Mouse (Mus musculus) cerebellum, adult 18-20 months (tissue): ENCODE measurements around the gene Mmp8.

Experiments used
- DNase-seq, 2 experiments: peaks; one replicate each; pipeline ENCODE4 v3.0.0; 2021

Mmp8 gene

GRCm38 (mm10) chr9:7594816-7595540, 36.7 kb downstream of the Mmp8 start:
- DNase-seq: peak; percentile 74 to 83

DNA sequence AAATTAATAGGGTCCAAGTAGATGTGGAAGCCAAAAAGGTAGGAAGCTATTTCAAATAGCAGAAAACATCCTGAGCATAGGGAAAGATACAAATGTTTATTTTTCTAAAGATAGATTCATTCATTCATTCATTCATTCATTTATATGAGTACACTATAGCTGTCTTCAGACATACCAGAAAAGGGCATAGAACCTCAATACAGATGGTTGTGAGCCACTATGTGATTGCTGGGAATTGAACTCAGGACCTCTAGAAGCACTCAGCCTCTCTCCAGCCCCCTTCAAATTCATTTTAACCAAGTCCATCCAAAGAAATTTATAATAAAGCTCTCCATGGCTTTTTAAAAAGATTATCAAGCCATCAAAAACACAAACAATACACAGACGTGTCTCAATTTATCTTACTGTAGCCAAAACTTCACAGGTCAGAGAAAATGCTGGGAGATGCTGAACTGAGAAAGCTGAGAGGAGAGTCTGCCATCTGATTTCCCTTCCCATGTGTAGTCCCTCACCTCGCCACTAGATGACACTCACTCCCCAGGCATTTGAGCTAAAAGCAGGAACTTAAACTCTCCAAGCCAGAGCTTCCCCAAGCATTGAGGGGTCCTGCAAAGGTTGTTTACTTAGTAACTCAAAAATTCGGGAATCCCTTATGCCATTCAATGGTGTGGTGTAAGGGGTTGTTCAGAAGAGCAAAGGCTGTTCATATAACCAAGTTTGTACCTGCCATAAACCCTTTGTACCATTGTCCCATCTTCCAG, 44.9 kb downstream of the Mmp8 start:
- DNase-seq: peak; percentile 59 to 66

GRCm38 (mm10) chr9:7604005-7604404, 45.7 kb downstream of the Mmp8 start:
- peak; percentile 4 to 9 for DNase-seq

GRCm38 (mm10) chr9:7605638-7606037, 47.4 kb downstream of the Mmp8 start:
- DNase-seq: no peak
